Mouse (Mus musculus): Measurements from ENCODE around the gene Esr1.
A peak's percentile ranks its signal among the peaks of the same experiment; 100 is the strongest.
"Not testable (repeated sequence)": the region's sequence is repeated elsewhere in the genome, so short reads cannot be mapped to it uniquely, and the experiment has no call there.

Esr1 gene

GRCm38 (mm10) chr10:4620596-4621504 lies 9.5 kb downstream of the Esr1 start:
- DNase-seq (ENCODE audit: low read depth, low spot score), result no peak

DNA sequence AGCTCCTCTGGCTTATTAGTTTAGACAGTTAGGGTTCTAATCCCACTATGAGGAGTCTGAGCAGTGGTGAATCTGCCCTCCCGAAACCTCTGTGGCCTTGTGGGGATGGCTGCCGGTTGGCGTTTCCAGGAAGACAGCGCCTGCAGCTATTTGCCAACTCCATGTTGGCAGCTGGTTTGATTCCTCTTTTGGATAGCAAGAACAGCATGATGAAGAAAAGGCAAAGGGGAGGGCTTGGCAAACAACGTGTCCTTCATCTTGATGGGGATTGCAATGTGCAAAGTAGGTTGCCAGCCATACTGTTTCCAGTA lies 10.1 kb downstream of the Esr1 start:
- DNase-seq (ENCODE audit: low read depth, low spot score), result no peak

- DNase-seq (ENCODE audit: low read depth, low spot score), result no peak
These were observed 11.9 kb downstream of the Esr1 start for GRCm38 (mm10) chr10:4623319-4623718.

- no peak for DNase-seq (ENCODE audit: low read depth, low spot score)
These were observed 13.2 kb downstream of the Esr1 start for GRCm38 (mm10) chr10:4624581-4624980.

- no peak for DNase-seq (ENCODE audit: low read depth, low spot score)
These were observed 13.9 kb downstream of the Esr1 start for GRCm38 (mm10) chr10:4625300-4625699.

GRCm38 (mm10) chr10:4626432-4626831 lies 15.0 kb downstream of the Esr1 start:
- DNase-seq (ENCODE audit: low read depth, low spot score), result peak; percentile 20

GRCm38 (mm10) chr10:4626996-4627395 lies 15.6 kb downstream of the Esr1 start:
- no peak for DNase-seq (ENCODE audit: low read depth, low spot score)

DNA sequence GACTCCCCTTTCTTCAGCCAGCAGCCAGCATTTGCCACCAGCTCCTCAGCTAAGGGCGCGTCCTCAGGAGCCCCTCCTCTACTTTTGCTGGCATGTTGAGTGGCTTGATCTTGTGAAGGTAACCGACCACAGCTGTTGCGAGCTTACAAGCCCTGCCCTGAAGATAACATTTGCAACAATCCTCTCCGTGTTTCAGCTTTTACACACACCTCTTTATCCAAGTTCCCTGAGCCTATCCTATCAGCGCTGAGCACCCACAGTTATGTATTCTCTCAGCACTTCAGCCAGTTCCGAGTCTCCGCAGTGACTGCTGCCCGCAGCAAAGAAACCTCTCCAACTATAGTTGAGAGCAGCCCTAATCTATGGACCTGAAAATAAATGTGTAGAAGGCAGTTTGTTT lies 16.0 kb downstream of the Esr1 start:
- DNase-seq (ENCODE audit: low read depth, low spot score), result no peak

GRCm38 (mm10) chr10:4629314-4629713 lies 17.9 kb downstream of the Esr1 start:
- no peak for DNase-seq (ENCODE audit: low read depth, low spot score)

- DNase-seq (ENCODE audit: low read depth, low spot score), result no peak
These were observed 20.9 kb downstream of the Esr1 start for GRCm38 (mm10) chr10:4632211-4632704.

GRCm38 (mm10) chr10:4633287-4634030 lies 22.1 kb downstream of the Esr1 start:
- DNase-seq (ENCODE audit: low read depth, low spot score), result no peak

GRCm38 (mm10) chr10:4635740-4636139 lies 24.3 kb downstream of the Esr1 start:
- DNase-seq (ENCODE audit: low read depth, low spot score), result no peak

GRCm38 (mm10) chr10:4646074-4646473 lies 34.7 kb downstream of the Esr1 start:
- DNase-seq (ENCODE audit: low read depth, low spot score), result no peak

DNA sequence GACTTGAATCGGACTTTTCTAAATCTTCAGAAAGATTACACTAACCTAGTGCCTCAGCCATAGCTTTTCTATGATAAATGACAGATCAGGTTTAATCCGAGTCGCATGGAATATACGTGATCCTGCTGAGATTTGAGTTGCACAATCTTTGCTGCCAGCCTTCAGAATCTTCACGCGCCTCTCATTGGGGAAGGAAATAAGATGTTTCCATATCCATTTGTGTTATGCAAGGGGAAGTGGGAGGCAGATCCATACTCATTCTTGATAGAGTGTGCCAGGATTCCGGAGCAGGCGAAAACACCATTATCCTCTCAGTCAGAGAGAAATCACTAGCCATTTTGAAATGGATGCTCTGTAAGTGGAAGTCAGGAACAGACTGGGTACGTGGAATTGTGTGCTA lies 35.5 kb downstream of the Esr1 start:
- no peak for DNase-seq (ENCODE audit: low read depth, low spot score)

- no peak for DNase-seq (ENCODE audit: low read depth, low spot score)
These were observed 54.0 kb downstream of the Esr1 start for GRCm38 (mm10) chr10:4665380-4665779.

DNA sequence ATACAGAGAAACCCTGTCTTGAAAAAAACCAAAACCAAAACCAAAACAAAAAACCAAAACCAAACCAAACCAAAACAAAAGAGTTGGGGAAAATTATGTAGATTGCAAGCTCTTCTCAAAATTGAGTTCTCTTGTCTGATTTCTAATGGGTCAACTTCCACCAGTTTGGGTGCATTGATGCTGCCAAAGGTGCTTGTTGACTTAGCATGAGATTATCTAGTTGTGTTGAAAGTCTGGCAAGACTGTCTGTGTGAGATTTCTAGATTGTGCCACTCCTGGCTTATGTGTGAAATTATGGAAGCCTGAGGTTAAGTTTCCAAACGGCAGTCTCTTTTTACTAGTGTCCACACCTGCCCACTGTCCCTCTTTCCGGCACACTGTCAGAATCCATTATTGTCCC lies 55.6 kb downstream of the Esr1 start:
- DNase-seq (ENCODE audit: low read depth, low spot score), result no peak

GRCm38 (mm10) chr10:4670053-4670452 lies 58.7 kb downstream of the Esr1 start:
- no peak for DNase-seq (ENCODE audit: low read depth, low spot score)

DNA sequence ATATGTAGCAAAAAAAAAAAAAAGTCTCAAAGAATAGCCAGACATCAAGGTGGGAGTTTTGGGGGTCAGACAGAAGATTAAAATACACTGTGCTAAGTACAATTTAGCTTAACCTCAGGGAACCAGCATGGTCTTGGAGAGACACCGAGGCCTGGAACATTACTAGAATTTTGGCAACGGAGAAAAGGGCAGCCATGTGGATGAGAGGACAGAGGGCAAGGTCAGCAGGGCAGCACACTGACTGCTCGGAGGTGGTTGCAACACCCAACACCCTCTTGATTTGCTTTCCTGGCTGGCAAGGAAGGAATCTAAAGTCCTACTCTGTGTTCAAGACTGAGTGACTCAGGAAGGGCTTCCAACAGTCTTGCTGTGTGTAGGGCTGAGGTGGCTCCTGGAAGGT lies 60.5 kb downstream of the Esr1 start:
- no peak for DNase-seq (ENCODE audit: low read depth, low spot score)

GRCm38 (mm10) chr10:4673311-4673816 lies 62.0 kb downstream of the Esr1 start:
- DNase-seq (ENCODE audit: low read depth, low spot score), result no peak

- not testable (repeated sequence) for DNase-seq (ENCODE audit: low read depth, low spot score)
These were observed 63.7 kb downstream of the Esr1 start for GRCm38 (mm10) chr10:4674983-4675592.

DNA sequence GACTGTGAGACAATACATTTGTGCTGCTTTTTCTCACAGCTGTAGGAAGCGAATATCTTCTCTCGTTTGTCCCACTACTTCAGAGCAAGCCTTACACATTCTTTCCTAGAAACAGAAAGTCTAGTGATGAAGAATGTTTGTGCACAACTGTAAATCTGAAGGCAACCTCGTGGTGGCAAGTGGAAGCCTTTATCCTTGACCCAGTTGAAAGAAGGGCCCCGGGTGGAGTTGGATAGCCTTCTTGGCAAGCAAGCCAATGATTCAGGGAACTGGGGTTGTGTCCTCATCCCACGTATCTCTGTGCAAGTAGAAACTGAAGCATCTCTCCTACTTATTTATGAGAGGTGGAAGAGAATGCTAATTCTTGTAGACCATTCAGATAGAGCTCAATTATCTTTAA lies 71.7 kb downstream of the Esr1 start:
- no peak for DNase-seq (ENCODE audit: low read depth, low spot score)

GRCm38 (mm10) chr10:4683711-4684265 lies 72.4 kb downstream of the Esr1 start:
- DNase-seq (ENCODE audit: low read depth, low spot score), result no peak
